Mouse (Mus musculus): ENCODE data around the gene Cep131.

DNA sequence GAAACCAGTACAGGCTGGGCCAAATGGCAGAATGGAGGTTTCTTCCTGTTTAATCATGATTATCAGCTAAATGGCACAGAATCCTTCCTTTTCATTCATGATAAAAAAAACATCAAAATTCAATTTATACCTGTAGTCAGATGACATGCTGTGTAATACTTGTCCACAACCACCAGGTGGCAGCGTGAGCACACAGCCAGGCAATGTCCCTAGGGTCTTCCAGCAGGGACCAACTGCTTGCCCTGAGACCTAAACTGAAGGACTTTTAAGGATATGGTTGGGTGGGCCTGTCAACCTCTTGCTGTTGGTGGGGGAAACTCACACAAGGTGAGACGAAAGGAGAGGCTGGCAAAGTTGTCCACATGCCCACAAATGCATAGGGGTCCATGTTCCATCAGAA lies 24.4 kb upstream of the Cep131 start:
- TF ChIP-seq CTCF (IDR thresholded peaks at IDR 0.05; ENCODE audit: borderline replicate concordance, insufficient read depth, low read length) (peak; percentile 97), POLR2A (IDR thresholded peaks at IDR 0.05; ENCODE audit: low read depth, low read length) (no peak)
